Mouse (Mus musculus) lung, adult 2 months (tissue): ENCODE results near the gene Zfp692.

ENCODE experiments used
- CTCF ChIP-seq: fragments of 200-500 bp; IDR thresholded peaks from 2 replicates; pipeline ENCODE4 v1.5.1; 2011; ENCODE audit warnings: mild to moderate bottlenecking, low read length, control low read depth; ENCODE audit not compliant: insufficient read depth
- POLR2A ChIP-seq: fragments of 200-500 bp; IDR thresholded peaks from 2 replicates; pipeline ENCODE4 v1.6.1; 2011; ENCODE audit warnings: low read depth, mild to moderate bottlenecking, control low read depth, low read length, borderline replicate concordance; ENCODE audit errors: extremely low read depth

DNA sequence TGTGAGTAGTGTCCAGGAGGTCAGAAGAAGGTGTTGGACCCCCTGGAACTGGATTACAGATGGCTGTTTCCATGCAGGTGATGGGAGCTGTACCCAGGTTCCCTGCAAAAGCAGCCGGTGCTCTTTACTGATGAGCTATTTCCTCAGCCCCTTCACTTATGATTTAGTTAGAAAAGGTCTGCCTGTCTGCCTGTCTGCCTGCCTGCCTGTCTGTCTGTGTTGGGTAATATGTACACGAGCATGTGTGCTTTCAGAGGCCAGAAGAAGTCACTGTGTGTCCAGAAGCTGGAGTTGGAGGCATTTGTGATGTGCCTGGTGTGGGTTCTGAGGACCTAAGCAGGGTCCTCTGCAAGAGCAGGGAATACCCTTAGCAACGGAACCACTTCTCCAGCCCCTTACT is 46.8 kb downstream of the Zfp692 start:
- TF ChIP-seq CTCF (no peak), POLR2A (no peak)
